Mouse (Mus musculus) G1E (cell line): Measurements from ENCODE around the gene Fbp2.

ENCODE experiments used
- CTCF ChIP-seq: IDR thresholded peaks from 2 replicates; pipeline ENCODE4 v1.5.1; 2012; ENCODE audit warnings: low read depth, low read length, inconsistent platforms, mixed read lengths
- GATA1 ChIP-seq: IDR thresholded peaks from 2 replicates; pipeline ENCODE4 v1.6.1; 2012; ENCODE audit warnings: borderline replicate concordance, low read length, inconsistent platforms, mixed read lengths
- GATA2 ChIP-seq: IDR thresholded peaks from 2 replicates; pipeline ENCODE4 v1.6.1; 2012; ENCODE audit warnings: low read depth, low read length, inconsistent platforms, borderline replicate concordance
- POLR2AphosphoS5 ChIP-seq: IDR thresholded peaks from 2 replicates; pipeline ENCODE4 v1.6.1; 2012; ENCODE audit warnings: low read depth, low read length, inconsistent platforms; ENCODE audit not compliant: insufficient replicate concordance
- TAL1 ChIP-seq: conservative IDR thresholded peaks from 2 replicates; pipeline ENCODE4 v1.6.1; 2012; ENCODE audit warnings: low read depth, low read length, inconsistent platforms, mixed read lengths

DNA sequence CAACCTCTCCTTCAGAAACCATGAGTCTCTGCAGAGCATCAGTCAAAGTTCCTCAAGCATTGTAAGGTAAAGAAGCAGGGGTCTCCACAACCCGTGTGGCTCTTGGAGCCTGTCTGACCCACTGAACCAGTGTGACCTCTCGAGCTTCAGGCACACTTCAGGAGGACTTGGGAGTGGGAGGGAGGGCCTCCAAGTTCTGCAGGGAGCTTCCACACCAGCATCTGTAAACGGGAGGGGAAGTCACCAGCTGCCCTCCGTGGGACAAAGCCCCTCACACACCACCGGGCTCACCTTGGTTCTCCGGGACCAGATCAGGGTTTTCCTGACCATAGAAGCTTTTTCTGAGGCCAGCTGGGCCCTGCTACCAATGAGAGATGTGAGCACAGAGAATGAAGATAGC is 21.2 kb upstream of the Fbp2 start:
- no peak for TF ChIP-seq CTCF
- no peak for TF ChIP-seq GATA1
- TF ChIP-seq TAL1 = no peak
- TF ChIP-seq GATA2 = no peak
- no peak for TF ChIP-seq POLR2AphosphoS5
